Comparison of ENCODE assay signal across 8 mouse cellular contexts in genomic region chr19:53419834-53420233, GRCm38 (mm10). TPM values are rescaled to one million over a fixed set of nuclear protein-coding genes. Genes with fewer than 3 reads are reported as not detected.
DNase-seq lines count a peak whose midpoint lies in the region; ATAC-seq and TF ChIP-seq lines count a peak whose summit lies in the region.

No protein-coding gene starts in this region.

- peak; percentile 67 to 85 for TF ChIP-seq CTCF in CH12.LX (conservative IDR thresholded peaks at IDR 0.05 in 1 of 2, IDR thresholded peaks at IDR 0.05 in 1 of 2; ENCODE audit: low read depth in 2 of 2, low read length in 2 of 2)

- H3K4me1 ChIP-seq in kidney, embryonic 15.5 days = peaks cover 35% of the 10 kb centered on the region
- peaks cover 11 to 49% of the 10 kb centered on the region in 2 experiments for H3K4me1 ChIP-seq in CH12.LX (ENCODE audit: control insufficient read depth in 1 of 2, insufficient read depth in 2 of 2)
- peaks cover 36% of the 10 kb centered on the region for H3K4me1 ChIP-seq in liver, embryonic 13.5 days (replicated peaks)

- peak; percentile 40 for DNase-seq in kidney, adult 18-20 months
- peak; percentile 94 for DNase-seq in CH12.LX (ENCODE audit: extremely low read depth)
- DNase-seq in adrenal gland, postnatal 10 days = peak; percentile 80
- DNase-seq in liver, embryonic 13.5 days = peak; percentile 44
- peak; percentile 59 to 73 for DNase-seq in spleen, adult 18-20 months

- no peak overlapping the region for H3K4me2 ChIP-seq in kidney, embryonic 15.5 days
- no peak overlapping the region for H3K4me2 ChIP-seq in CH12.LX (ENCODE audit: insufficient read depth, low read depth, poor library complexity, severe bottlenecking)
- no peak overlapping the region for H3K4me2 ChIP-seq in liver, embryonic 13.5 days

- no peaks in the 10 kb centered on the region for H3K9me3 ChIP-seq in kidney, embryonic 15.5 days (replicated peaks)
- no peaks in the 10 kb centered on the region for H3K9me3 ChIP-seq in CH12.LX (replicated peaks; ENCODE audit: low read length)
- H3K9me3 ChIP-seq in liver, embryonic 13.5 days (replicated peaks) = no peaks in the 10 kb centered on the region

- no peaks in the 10 kb centered on the region for H3K79me2 ChIP-seq in CH12.LX (replicated peaks; ENCODE audit: control insufficient read depth, extremely low read depth, insufficient read depth, poor library complexity, severe bottlenecking)

- no peak overlapping the region for H3K27ac ChIP-seq in kidney, embryonic 15.5 days
- H3K27ac ChIP-seq in CH12.LX (ENCODE audit: insufficient read depth, low read depth) = no peak overlapping the region
- no peak overlapping the region for H3K27ac ChIP-seq in liver, embryonic 13.5 days

- 53% methylated on average over 5 of the region's 5 CpGs for WGBS in kidney, embryonic 15.5 days
- 21% methylated on average over 5 of the region's 5 CpGs for WGBS in liver, embryonic 13.5 days (ENCODE audit: insufficient replicate concordance)

- H3K4me3 ChIP-seq in kidney, embryonic 15.5 days (replicated peaks) = no peak overlapping the region
- H3K4me3 ChIP-seq in CH12.LX (replicated peaks in 1 of 3; ENCODE audit: low read depth in 2 of 3, low read length in 2 of 3, poor library complexity in 1 of 3) = no peak overlapping the region
- no peak overlapping the region for H3K4me3 ChIP-seq in liver, embryonic 13.5 days (replicated peaks)

- in situ Hi-C loops in CH12.LX (cut with MboI; ENCODE audit: low pct_ligation_motif_present, low pct_unique_long_range_greater_than_20kb, low sequenced_read_pairs) = loop anchor here (10.0 kb wide), 1 partner anchor 115 kb away; no protein-coding TSS in a partner anchor

- H3K36me3 ChIP-seq in kidney, embryonic 15.5 days = no peaks in the 10 kb centered on the region
- no peaks in the 10 kb centered on the region for H3K36me3 ChIP-seq in CH12.LX (replicated peaks in 1 of 2; ENCODE audit: control insufficient read depth in 1 of 2, insufficient read depth in 1 of 2, low read length in 1 of 2)
- no peaks in the 10 kb centered on the region for H3K36me3 ChIP-seq in liver, embryonic 13.5 days

- H3K9ac ChIP-seq in kidney, embryonic 15.5 days = no peak overlapping the region
- no peak overlapping the region for H3K9ac ChIP-seq in CH12.LX (ENCODE audit: insufficient read depth, low read depth)
- H3K9ac ChIP-seq in liver, embryonic 13.5 days = no peak overlapping the region

- TF ChIP-seq POLR2A in CH12.LX (IDR thresholded peaks at IDR 0.05; ENCODE audit: low read depth, low read length) = no peak; the same call in 1 of the 2 replicates

- no peak for ATAC-seq in kidney, embryonic 15.5 days (replicated peaks; ENCODE audit: low FRiP score)
- ATAC-seq in erythroblast, adult 5-6 weeks (replicated peaks; ENCODE audit: low FRiP score, poor library complexity, severe bottlenecking) = 0 out of 2 replicates have a peak, but pooled peaks have one; percentile 39
- no peak for ATAC-seq in liver, embryonic 13.5 days (ENCODE audit: low read depth)
- no peak for ATAC-seq in frontal cortex, adult (ENCODE audit: low TSS enrichment)

- no peak for TF ChIP-seq EP300 in CH12.LX (IDR thresholded peaks at IDR 0.05; ENCODE audit: low read length)

- TF ChIP-seq RAD21 in CH12.LX (IDR thresholded peaks at IDR 0.05; ENCODE audit: low read depth, low read length) = peak; percentile 87

- dilution Hi-C loops in CH12.LX (cut with MboI; ENCODE audit: extremely low pct_ligation_motif_present, extremely low pct_unique_long_range_greater_than_20kb, low sequenced_read_pairs) = no loop called here

- H3K27me3 ChIP-seq in kidney, embryonic 15.5 days = 0 out of 2 replicates have a peak, but pooled peaks cover 7% of the 10 kb centered on the region
- H3K27me3 ChIP-seq in CH12.LX (replicated peaks) = no peaks in the 10 kb centered on the region
- peaks cover 25% of the 10 kb centered on the region for H3K27me3 ChIP-seq in liver, embryonic 13.5 days

TF ChIP-seq in CH12.LX, 34 proteins besides CTCF, POLR2A, EP300 and RAD21:
- no peak for TF ChIP-seq NRF1 (IDR thresholded peaks at IDR 0.05; ENCODE audit: low read depth, low read length)
- no peak for TF ChIP-seq ZKSCAN1 (IDR thresholded peaks at IDR 0.05; ENCODE audit: borderline replicate concordance, low read depth, low read length)
- TF ChIP-seq MAX (IDR thresholded peaks at IDR 0.05; ENCODE audit: low read length) = no peak
- TF ChIP-seq MAZ (IDR thresholded peaks at IDR 0.05; ENCODE audit: low read depth, low read length) = peak; percentile 67; the same call in 1 of the 2 replicates
- TF ChIP-seq JUND (conservative IDR thresholded peaks at IDR 0.05; ENCODE audit: low read depth, low read length) = no peak
- no peak for TF ChIP-seq KAT2A (IDR thresholded peaks at IDR 0.05; ENCODE audit: insufficient replicate concordance, low read length)
- TF ChIP-seq CHD1 (IDR thresholded peaks at IDR 0.05; ENCODE audit: low read depth, low read length) = no peak
- TF ChIP-seq E2F4 (IDR thresholded peaks at IDR 0.05; ENCODE audit: insufficient replicate concordance, low read depth, low read length) = no peak
- no peak for TF ChIP-seq USF1 (IDR thresholded peaks at IDR 0.05; ENCODE audit: low read depth, low read length)
- TF ChIP-seq MEF2A (IDR thresholded peaks at IDR 0.05; ENCODE audit: borderline replicate concordance, low read depth, low read length) = no peak
- no peak for TF ChIP-seq USF2 (conservative IDR thresholded peaks at IDR 0.05; ENCODE audit: low read depth, low read length)
- TF ChIP-seq JUN (IDR thresholded peaks at IDR 0.05; ENCODE audit: insufficient read depth, low read depth, low read length) = no peak
- no peak for TF ChIP-seq ZMIZ1 (IDR thresholded peaks at IDR 0.05; ENCODE audit: low read depth, low read length)
- TF ChIP-seq SIN3A (IDR thresholded peaks at IDR 0.05; ENCODE audit: low read length) = peak; percentile 56; the same call in 1 of the 2 replicates
- no peak for TF ChIP-seq RCOR1 (conservative IDR thresholded peaks at IDR 0.05; ENCODE audit: low read depth, low read length)
- TF ChIP-seq UBTF (IDR thresholded peaks at IDR 0.05; ENCODE audit: low read depth, low read length) = no peak; the same call in 1 of the 2 replicates
- no peak for TF ChIP-seq POLR2AphosphoS2 (IDR thresholded peaks at IDR 0.05; ENCODE audit: low read depth, low read length)
- TF ChIP-seq ZC3H11A (IDR thresholded peaks at IDR 0.05; ENCODE audit: low read depth, low read length) = peak; percentile 81
- peak; percentile 45; the same call in 1 of the 2 replicates for TF ChIP-seq HCFC1 (IDR thresholded peaks at IDR 0.05; ENCODE audit: low read depth, low read length)
- TF ChIP-seq MAFK (IDR thresholded peaks at IDR 0.05; ENCODE audit: insufficient replicate concordance, low read length) = no peak
- no peak; the same call in 1 of the 2 replicates for TF ChIP-seq ETS1 (conservative IDR thresholded peaks at IDR 0.05; ENCODE audit: low read depth, low read length)
- TF ChIP-seq IRF4 (IDR thresholded peaks at IDR 0.05; ENCODE audit: low read depth, low read length) = peak; percentile 52; the same call in 1 of the 2 replicates
- no peak for TF ChIP-seq NELFE (IDR thresholded peaks at IDR 0.05; ENCODE audit: low read depth, low read length)
- no peak for TF ChIP-seq CHD2 (IDR thresholded peaks at IDR 0.05; ENCODE audit: low read length)
- TF ChIP-seq ZNF384 (IDR thresholded peaks at IDR 0.05; ENCODE audit: low read depth, low read length) = peak; percentile 52; the same call in 1 of the 2 replicates
- no peak for TF ChIP-seq TBP (conservative IDR thresholded peaks at IDR 0.05; ENCODE audit: low read depth, low read length)
- TF ChIP-seq MYC (IDR thresholded peaks at IDR 0.05; ENCODE audit: low read depth, low read length) = 0 out of 2 replicates have a peak, but pooled peaks have one; percentile 29
- TF ChIP-seq ELF1 (IDR thresholded peaks at IDR 0.05; ENCODE audit: low read depth, low read length) = no peak
- TF ChIP-seq GABPA (IDR thresholded peaks at IDR 0.05; ENCODE audit: insufficient replicate concordance, low read depth, low read length) = no peak
- no peak for TF ChIP-seq MXI1 (IDR thresholded peaks at IDR 0.05; ENCODE audit: low read depth, low read length)
- TF ChIP-seq PAX5 (IDR thresholded peaks at IDR 0.05; ENCODE audit: low read length) = no peak
- TF ChIP-seq SMC3 (IDR thresholded peaks at IDR 0.05; ENCODE audit: low read depth, low read length) = peak; percentile 93
- no peak for TF ChIP-seq TCF12 (IDR thresholded peaks at IDR 0.05; ENCODE audit: low read depth, low read length)
- TF ChIP-seq BHLHE40 (IDR thresholded peaks at IDR 0.05; ENCODE audit: low read depth, low read length) = no peak

RNA-seq across cellular contexts. Expression of gene Smndc1, which starts 29.5 kb away (rescaled TPM):
- polyA plus RNA-seq in kidney, embryonic 15.5 days (2015; fragmentation: Nextera tagmentation; extraction: Ambion mirVana) = 40.6 and 45.1 TPM in 2 replicates
- total RNA-seq in CH12.LX (2012; rRNA removed) = 20.5 and 20.9 TPM in 2 replicates
- 41.1 and 41.3 TPM in 2 replicates for total RNA-seq in CH12.LX (2014; rRNA removed)
- 96.6 and 104 TPM in 2 replicates for polyA plus RNA-seq in CH12.LX (2012; ENCODE audit: insufficient read length, low read depth)
- total RNA-seq in adrenal gland, postnatal 10 days (2021) = 10 to 100 TPM; 37.5 to 38.5 TPM
- total RNA-seq in erythroblast, adult 5-6 weeks (2015; ENCODE audit: low replicate concordance) = 17.5 and 29.0 TPM in 2 replicates
- 17.3 and 18.9 TPM in 2 replicates for total RNA-seq in erythroblast, adult 5-6 weeks (2017; ENCODE audit: low replicate concordance)
- 28.0 and 31.0 TPM in 2 replicates for polyA plus RNA-seq in liver, embryonic 13.5 days (2015; fragmentation: Nextera tagmentation; extraction: Ambion mirVana)

RNA-seq across cellular contexts. Expression of gene Gm10197, which starts 48.3 kb away (rescaled TPM):
- not detected in 2 replicates for polyA plus RNA-seq in kidney, embryonic 15.5 days (2015; fragmentation: Nextera tagmentation; extraction: Ambion mirVana)
- total RNA-seq in CH12.LX (2012; rRNA removed) (3.9 TPM in 1 of 2 replicates, not detected in the other), CH12.LX (2014; rRNA removed) (not detected in 2 replicates)
- polyA plus RNA-seq in CH12.LX (2012; ENCODE audit: insufficient read length, low read depth) = 11.5 TPM in 1 of 2 replicates, not detected in the other
- not detected for total RNA-seq in adrenal gland, postnatal 10 days (2021)
- total RNA-seq in erythroblast, adult 5-6 weeks (2015; ENCODE audit: low replicate concordance) = not detected in 2 replicates
- not detected in 2 replicates for total RNA-seq in erythroblast, adult 5-6 weeks (2017; ENCODE audit: low replicate concordance)
- not detected in 2 replicates for polyA plus RNA-seq in liver, embryonic 13.5 days (2015; fragmentation: Nextera tagmentation; extraction: Ambion mirVana)

Comparison
In these comparisons a context has a peak if more than half of its experiments do, and no peak if none do; other contexts are left out.
1. DNase-seq: peak in every context shown above with its lines; median percentile 94 in CH12.LX; 80 in adrenal gland, postnatal 10 days; 66 in spleen, adult 18-20 months; 44 in liver, embryonic 13.5 days; 40 in kidney, adult 18-20 months.